Mouse (Mus musculus) embryonic facial prominence, embryonic 14.5 days (tissue): ENCODE results near the gene Kcnh3. TPM values are rescaled to one million over a fixed set of nuclear protein-coding genes. Genes with fewer than 3 reads are reported as not detected.
"Not testable (repeated sequence)": the region's sequence is repeated elsewhere in the genome, so short reads cannot be mapped to it uniquely, and the experiment has no call there.

Experiments used
- ATAC-seq: fragments of 200-750 bp; cut with Nextera tagmentation; 2 replicates; pipeline ENCODE4 v1.8.0; 2017; ENCODE audit warnings: low read depth, moderate number of reproducible peaks, moderate TSS enrichment
- DNase-seq: peaks from one replicate; pipeline ENCODE4 v3.0.0-alpha.2; 2015; ENCODE audit warnings: low spot score
- H3K27ac ChIP-seq: fragments of 300-500 bp; sonication (generic); replicated peaks from 2 replicates; pipeline ENCODE4 v1.5.1; 2014; ENCODE audit warnings: low read depth, mild to moderate bottlenecking, low read length, moderate library complexity
- H3K27me3 ChIP-seq: fragments of 300-500 bp; sonication (generic); replicated peaks from 2 replicates; pipeline ENCODE4 v1.6.1; 2014; ENCODE audit warnings: low read length; ENCODE audit not compliant: control insufficient read depth, insufficient read depth
- H3K36me3 ChIP-seq: fragments of 300-500 bp; sonication (generic); 2 replicates; pipeline ENCODE4 v1.6.1; 2014; ENCODE audit warnings: low read length, mixed read lengths; ENCODE audit not compliant: control insufficient read depth, insufficient read depth
- H3K4me1 ChIP-seq: fragments of 300-500 bp; sonication (generic); 2 replicates; pipeline ENCODE4 v1.6.1; 2014; ENCODE audit warnings: antibody characterized with exemption, low read length; ENCODE audit not compliant: control insufficient read depth, insufficient read depth
- H3K4me2 ChIP-seq: fragments of 300-500 bp; sonication (generic); 2 replicates; pipeline ENCODE4 v1.6.1; 2014; ENCODE audit warnings: low read depth, mild to moderate bottlenecking, low read length, moderate library complexity, mixed read lengths
- H3K4me3 ChIP-seq: fragments of 300-500 bp; sonication (generic); 2 replicates; pipeline ENCODE4 v1.5.1; 2014; ENCODE audit warnings: low read depth, mild to moderate bottlenecking, low read length
- H3K9ac ChIP-seq: fragments of 300-500 bp; sonication (generic); 2 replicates; pipeline ENCODE4 v1.6.1; 2014; ENCODE audit warnings: low read depth, mild to moderate bottlenecking, low read length, moderate library complexity, mixed read lengths
- H3K9me3 ChIP-seq: fragments of 300-500 bp; sonication (generic); 2 replicates; pipeline ENCODE4 v1.6.1; 2016; ENCODE audit warnings: low read length; ENCODE audit not compliant: control insufficient read depth
- WGBS: fragments of 180-500 bp; shearing (Covaris S2); extraction: QIAGEN DNeasy Blood & Tissue Kit; methylation state at CpG from one replicate; pipeline ENCODE4 v1.1.7; 2014; 5-methylcytosine and 5-hydroxymethylcytosine counted together
- polyA plus RNA-seq: library from polyadenylated mRNA; unstranded; fragments of >200 nt; fragmentation: Nextera tagmentation; extraction: Ambion mirVana; gene quantifications from 2 replicates; pipeline ENCODE4 v1.2.1, GENCODE M21; 2014

Kcnh3 gene
- polyA plus RNA-seq, 1 experiment from 2014 or later: 1.5 TPM

DNA sequence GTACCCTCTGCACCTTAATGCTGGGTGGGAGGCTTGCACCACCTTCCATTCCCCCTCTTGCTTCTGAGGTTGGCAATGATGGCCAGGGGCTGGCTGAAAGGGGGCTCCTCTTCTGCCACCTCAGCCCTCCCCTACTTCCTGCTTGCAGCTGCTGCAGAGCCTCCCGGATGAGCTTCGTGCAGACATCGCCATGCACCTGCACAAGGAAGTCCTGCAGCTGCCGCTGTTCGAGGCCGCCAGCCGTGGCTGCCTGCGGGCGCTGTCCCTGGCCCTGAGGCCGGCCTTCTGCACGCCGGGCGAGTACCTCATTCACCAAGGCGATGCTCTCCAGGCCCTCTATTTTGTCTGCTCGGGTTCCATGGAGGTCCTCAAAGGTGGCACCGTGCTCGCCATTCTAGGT is 9.1 kb downstream of the Kcnh3 start:
- no peaks in the 10 kb centered on the region for H3K36me3 ChIP-seq
- ATAC-seq: no peak
- no peaks in the 10 kb centered on the region for H3K9me3 ChIP-seq
- H3K27ac ChIP-seq: no peak overlapping the region
- 41% methylated on average over 16 of the region's 17 CpGs for WGBS
- H3K4me1 ChIP-seq: no peaks in the 10 kb centered on the region
- no peak overlapping the region for H3K9ac ChIP-seq
- no peak overlapping the region for H3K4me3 ChIP-seq
- no peak overlapping the region for H3K4me2 ChIP-seq
- H3K27me3 ChIP-seq: peaks cover 17% of the 10 kb centered on the region; the same call in 1 of the 2 replicates
- DNase-seq: no peak

GRCm38 (mm10) chr15:99234326-99235010 is 9.8 kb downstream of the Kcnh3 start:
- Histone ChIP-seq H3K27me3 (peaks cover 17% of the 10 kb centered on the region; the same call in 1 of the 2 replicates), H3K4me2 (no peak overlapping the region), H3K4me1 (no peaks in the 10 kb centered on the region), H3K27ac (no peak overlapping the region), H3K9ac (no peak overlapping the region), H3K4me3 (no peak overlapping the region), H3K36me3 (no peaks in the 10 kb centered on the region), H3K9me3 (no peaks in the 10 kb centered on the region)
- DNase-seq: no peak
- 54% methylated on average over 12 of the region's 12 CpGs for WGBS
- no peak for ATAC-seq

DNA sequence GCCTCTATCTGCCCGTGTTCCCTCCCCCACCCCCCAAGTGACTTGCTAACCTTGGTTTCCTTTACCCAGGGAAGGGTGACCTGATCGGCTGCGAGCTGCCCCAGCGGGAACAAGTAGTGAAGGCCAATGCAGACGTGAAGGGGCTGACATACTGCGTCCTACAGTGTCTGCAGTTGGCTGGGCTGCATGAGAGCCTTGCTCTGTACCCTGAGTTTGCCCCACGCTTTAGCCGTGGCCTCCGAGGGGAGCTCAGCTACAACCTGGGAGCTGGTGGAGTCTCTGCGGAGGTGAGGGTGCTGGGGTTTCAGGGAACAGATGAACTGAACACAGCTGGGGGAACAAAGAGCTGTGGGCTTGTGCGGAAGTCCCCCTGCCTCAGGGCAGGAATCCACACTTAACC is 13.3 kb downstream of the Kcnh3 start:
- DNase-seq (no peak), ATAC-seq (no peak)
- Histone ChIP-seq H3K4me1 (no peaks in the 10 kb centered on the region), H3K9ac (no peak overlapping the region), H3K4me2 (no peak overlapping the region), H3K9me3 (no peaks in the 10 kb centered on the region), H3K36me3 (peaks cover 14% of the 10 kb centered on the region; the same call in 1 of the 2 replicates), H3K27ac (no peak overlapping the region), H3K27me3 (0 out of 2 replicates have a peak, but pooled peaks cover 2% of the 10 kb centered on the region), H3K4me3 (no peak overlapping the region)
- WGBS: 41% methylated on average over 11 of the region's 11 CpGs

- H3K27ac ChIP-seq: no peak overlapping the region
- H3K4me1 ChIP-seq: no peaks in the 10 kb centered on the region
- WGBS: 51% methylated on average over 4 of the region's 4 CpGs
- no peak overlapping the region for H3K9ac ChIP-seq
- no peak for ATAC-seq
- DNase-seq: peak; percentile 6
- H3K4me3 ChIP-seq: no peak overlapping the region
- H3K9me3 ChIP-seq: no peaks in the 10 kb centered on the region
- no peaks in the 10 kb centered on the region for H3K27me3 ChIP-seq
- peaks cover 33% of the 10 kb centered on the region for H3K36me3 ChIP-seq
- H3K4me2 ChIP-seq: no peak overlapping the region
These were observed 15.5 kb downstream of the Kcnh3 start for GRCm38 (mm10) chr15:99240129-99240528.

- ATAC-seq (no peak), DNase-seq (no peak)
- Histone ChIP-seq H3K27ac (no peak overlapping the region), H3K9me3 (no peaks in the 10 kb centered on the region), H3K4me1 (no peaks in the 10 kb centered on the region), H3K4me2 (no peak overlapping the region), H3K9ac (no peak overlapping the region), H3K4me3 (no peak overlapping the region), H3K27me3 (no peaks in the 10 kb centered on the region), H3K36me3 (peaks cover 43% of the 10 kb centered on the region)
- WGBS: 82% methylated on average over 4 of the region's 4 CpGs
These were observed 16.6 kb downstream of the Kcnh3 start for GRCm38 (mm10) chr15:99241249-99241648.

GRCm38 (mm10) chr15:99242045-99242444 is 17.4 kb downstream of the Kcnh3 start:
- no peak overlapping the region for H3K4me2 ChIP-seq
- H3K4me1 ChIP-seq: no peaks in the 10 kb centered on the region
- peaks cover 51% of the 10 kb centered on the region for H3K36me3 ChIP-seq
- no peak overlapping the region for H3K27ac ChIP-seq
- no peaks in the 10 kb centered on the region for H3K9me3 ChIP-seq
- H3K9ac ChIP-seq: no peak overlapping the region
- 0 out of 2 replicates have a peak, but pooled peaks have one; percentile 8 for ATAC-seq
- no peaks in the 10 kb centered on the region for H3K27me3 ChIP-seq
- 73% methylated on average over 8 of the region's 10 CpGs for WGBS
- DNase-seq: no peak
- no peak overlapping the region for H3K4me3 ChIP-seq

DNA sequence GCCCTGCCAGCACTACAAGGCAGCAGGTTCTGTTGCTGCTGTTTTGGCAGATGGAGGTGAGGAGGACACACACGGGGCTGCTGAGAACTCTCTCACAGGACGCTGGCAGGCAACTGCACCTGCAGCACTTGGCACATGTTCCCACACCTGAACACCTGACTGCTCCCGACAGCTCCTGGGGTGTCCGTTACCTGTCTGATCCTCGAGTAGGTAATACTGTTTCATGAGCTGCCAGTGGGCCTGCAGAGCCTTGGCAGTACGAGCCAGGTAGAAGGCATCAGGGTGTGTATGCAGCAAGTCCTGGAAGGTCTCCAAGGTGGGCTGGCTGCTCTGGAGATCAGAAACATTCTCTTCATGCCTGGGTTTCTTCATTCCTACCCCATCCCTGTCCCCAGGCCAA is 22.1 kb downstream of the Kcnh3 start:
- not testable (repeated sequence) for H3K4me2 ChIP-seq, ATAC-seq, H3K27ac ChIP-seq, H3K9ac ChIP-seq, H3K27me3 ChIP-seq, H3K9me3 ChIP-seq, DNase-seq, H3K4me1 ChIP-seq, H3K4me3 ChIP-seq
- 79% methylated on average over 6 of the region's 6 CpGs for WGBS
- H3K36me3 ChIP-seq: peaks cover 78% of the 10 kb centered on the region

DNA sequence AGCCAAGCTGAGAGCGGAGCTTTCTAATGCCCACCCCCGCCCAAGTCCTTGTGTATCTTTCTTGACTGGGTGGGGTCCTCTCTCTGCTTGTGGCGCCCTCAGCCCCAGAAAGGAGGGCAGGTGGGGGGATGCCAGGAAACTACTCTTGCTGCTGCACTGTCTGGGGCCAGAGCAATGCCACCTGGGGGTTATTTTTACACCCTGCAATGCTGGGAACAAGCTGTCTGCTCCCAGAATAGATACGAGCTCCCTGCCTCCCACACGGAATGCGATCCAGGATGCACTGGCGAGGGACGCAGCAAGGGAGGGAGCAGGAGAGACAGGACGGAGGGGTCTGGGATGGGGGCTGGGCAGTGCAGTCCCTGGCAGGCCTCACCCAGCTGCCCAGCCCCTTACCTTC is 24.3 kb downstream of the Kcnh3 start:
- Histone ChIP-seq H3K9me3 (no peaks in the 10 kb centered on the region), H3K4me3 (no peak overlapping the region), H3K27me3 (no peaks in the 10 kb centered on the region), H3K4me1 (no peaks in the 10 kb centered on the region), H3K27ac (no peak overlapping the region), H3K4me2 (no peak overlapping the region), H3K9ac (0 out of 2 replicates have a peak overlapping the region, but pooled peaks have one; percentile 14), H3K36me3 (peaks cover 57% of the 10 kb centered on the region)
- peak; percentile 15 for DNase-seq
- ATAC-seq: no peak
- WGBS: 81% methylated on average over 9 of the region's 9 CpGs

DNA sequence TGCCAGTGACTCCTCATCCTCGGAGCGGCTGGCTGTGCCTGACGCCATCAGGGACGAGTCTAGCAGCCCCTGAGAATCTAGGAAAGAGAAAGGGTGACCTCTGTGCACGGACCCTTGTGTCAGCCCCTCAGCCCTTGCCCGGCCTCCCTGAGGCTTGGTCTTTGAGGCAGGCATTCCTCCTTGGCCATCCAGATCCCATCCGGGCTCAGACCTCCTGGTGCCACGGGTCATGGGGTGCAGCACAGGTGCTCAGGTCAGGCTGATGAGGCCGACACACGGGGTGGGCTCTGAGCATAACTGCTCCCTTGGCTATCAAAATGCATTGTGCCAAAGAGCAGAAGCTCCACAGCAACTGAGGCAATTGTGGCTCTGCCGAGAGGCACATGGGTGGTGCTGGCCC is 25.3 kb downstream of the Kcnh3 start:
- no peak overlapping the region for H3K4me3 ChIP-seq
- no peak overlapping the region for H3K4me2 ChIP-seq
- ATAC-seq: no peak
- H3K27ac ChIP-seq: no peak overlapping the region
- H3K9me3 ChIP-seq: no peaks in the 10 kb centered on the region
- 93% methylated on average over 7 of the region's 11 CpGs for WGBS
- no peaks in the 10 kb centered on the region for H3K27me3 ChIP-seq
- DNase-seq: no peak
- no peak overlapping the region for H3K9ac ChIP-seq
- H3K4me1 ChIP-seq: no peaks in the 10 kb centered on the region
- peaks cover 48% of the 10 kb centered on the region for H3K36me3 ChIP-seq
